Mouse (Mus musculus) mammary gland, adult 2 months (tissue): Measurements from ENCODE around the gene Frmpd1. TPM values are rescaled to one million over a fixed set of nuclear protein-coding genes. Genes with fewer than 3 reads are reported as not detected.

ENCODE experiments used
- polyA plus RNA-seq: library from polyadenylated mRNA; depleted of rRNA; stranded (reverse); fragments of >200 nt; gene quantifications from 2 replicates; pipeline ENCODE4 v1.2.3, GENCODE M21; 2012; ENCODE audit warnings: low replicate concordance; rRNA removed

Gene Frmpd1
- polyA plus RNA-seq: 0.59 and 0.67 TPM in 2 replicates

DNA sequence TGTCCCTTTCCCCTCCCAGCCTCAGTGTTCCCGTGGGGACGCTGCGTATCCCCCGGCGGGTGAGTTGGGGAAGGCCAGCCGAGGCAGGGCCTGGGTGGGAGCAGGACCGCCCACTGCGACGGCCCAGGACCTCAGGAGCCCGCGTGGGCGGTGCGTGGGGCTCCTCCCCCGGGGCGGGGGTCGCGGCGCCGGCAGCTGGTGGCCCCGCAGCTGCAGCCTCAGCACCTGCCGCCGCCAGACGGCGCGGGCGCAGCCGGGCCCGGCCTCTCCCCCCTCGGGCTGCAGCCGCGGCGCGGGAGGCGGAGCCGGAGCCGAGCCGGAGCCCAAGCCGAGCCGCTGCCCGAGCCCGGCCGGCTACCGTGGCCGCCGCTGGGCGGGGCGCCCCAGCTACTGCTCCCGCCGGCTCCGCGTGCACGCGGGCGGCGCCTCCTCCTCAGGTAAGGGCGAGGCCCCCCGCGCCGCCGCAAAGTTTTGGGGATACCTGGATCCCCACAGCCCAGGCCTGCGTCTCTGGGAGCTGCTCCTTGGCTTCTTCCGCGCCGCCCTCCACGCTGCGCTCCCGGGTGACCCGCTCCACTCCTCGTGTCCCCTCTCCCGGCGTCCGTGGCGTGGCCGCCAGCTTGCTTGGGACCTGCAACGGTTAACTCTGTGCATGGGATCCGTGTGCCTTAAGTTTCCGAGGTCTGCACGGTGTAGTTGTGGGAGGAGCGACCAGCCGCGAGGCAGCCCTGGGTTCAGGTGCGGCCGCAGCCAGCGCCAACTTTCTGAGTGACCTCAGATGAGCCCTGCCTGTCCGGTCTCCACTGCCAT is at the start of gene Frmpd1:
Gene Frmpd1 (plus strand): TSS at position 355 of the 810 bp plus-strand sequence.

DNA sequence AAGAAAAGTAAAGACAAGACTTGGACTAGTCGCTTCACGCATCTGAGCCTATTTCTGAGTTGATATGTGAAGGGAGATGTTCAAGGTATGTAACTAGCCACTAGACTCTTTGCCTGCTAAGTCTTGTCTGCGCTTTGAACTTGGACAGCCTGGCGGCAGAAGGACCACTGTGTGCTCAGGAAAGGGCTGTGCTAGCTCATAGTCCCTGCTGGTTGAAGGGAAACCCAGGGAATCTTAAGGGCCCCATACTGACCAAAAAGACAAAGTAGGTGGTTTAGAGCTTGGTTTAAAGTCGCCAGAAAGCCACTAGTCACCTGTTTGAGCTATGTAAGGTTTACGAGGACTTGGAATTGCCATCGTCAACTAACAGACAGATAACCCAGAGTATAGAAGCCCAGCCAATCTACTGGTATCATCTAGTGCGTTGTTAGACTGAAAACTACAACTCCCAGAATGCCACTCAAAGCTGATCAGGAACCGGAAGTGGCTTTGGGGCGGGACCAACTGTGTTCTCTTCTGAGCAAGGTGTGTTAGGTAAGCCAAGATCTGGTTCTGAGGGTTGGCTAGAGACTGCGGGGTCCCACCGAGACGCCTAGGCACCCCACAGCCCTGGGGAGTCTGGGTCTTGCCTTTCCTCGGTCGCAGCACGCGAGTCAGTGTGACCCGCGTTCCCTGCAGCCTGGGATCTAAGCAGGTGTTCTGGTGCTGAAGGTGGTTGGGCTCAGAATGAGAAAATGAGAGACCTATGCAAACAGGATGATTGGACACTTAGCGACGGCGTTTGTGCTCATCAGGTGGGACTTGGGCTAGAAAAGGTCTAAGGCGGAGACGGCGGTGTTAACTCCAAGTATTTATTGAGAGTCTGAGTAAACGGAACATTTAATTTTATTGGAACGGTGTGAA is 112.2 kb downstream of the Frmpd1 start, which contains the start of gene Trmt10b:
Gene Trmt10b (plus strand): TSS at position 466 of the 903 bp plus-strand sequence.

Other genes starting within 250 kb of the Frmpd1 start
- gene Grhpr, start 203.5 kb upstream of the Frmpd1 start, polyA plus RNA-seq: 66.6 and 71.2 TPM in 2 replicates
- gene Zbtb5, start 172.5 kb upstream of the Frmpd1 start, polyA plus RNA-seq: 15.6 and 20.3 TPM in 2 replicates
- gene Polr1e, start 166.3 kb upstream of the Frmpd1 start, polyA plus RNA-seq: 5.0 and 5.2 TPM in 2 replicates
- 11.5 and 13.5 TPM in 2 replicates for gene Fbxo10, start 100.3 kb upstream of the Frmpd1 start, polyA plus RNA-seq
- gene Tomm5, start 76.8 kb upstream of the Frmpd1 start, polyA plus RNA-seq: 39.7 and 71.3 TPM in 2 replicates
- gene Trmt10b, start 112.3 kb downstream of the Frmpd1 start, polyA plus RNA-seq: 0.92 and 3.1 TPM in 2 replicates
- gene Dcaf10, start 157.2 kb downstream of the Frmpd1 start, polyA plus RNA-seq: 12.3 and 39.8 TPM in 2 replicates
- gene Exosc3, start 157.9 kb downstream of the Frmpd1 start, polyA plus RNA-seq: 9.5 and 27.6 TPM in 2 replicates
- gene Slc25a51, start 223.9 kb downstream of the Frmpd1 start, polyA plus RNA-seq: 93.3 and 100 TPM in 2 replicates